Mouse (Mus musculus) midbrain, embryonic 15.5 days (tissue): ENCODE data around the gene Zmym6. TPM values are rescaled to one million over a fixed set of nuclear protein-coding genes. Genes with fewer than 3 reads are reported as not detected.
A peak's percentile ranks its signal among the peaks of the same experiment; 100 is the strongest.

ENCODE experiments used
- ATAC-seq: fragments of 200-750 bp; cut with Nextera tagmentation; replicated peaks from 2 replicates; pipeline ENCODE4 v1.8.0; 2017; ENCODE audit warnings: moderate TSS enrichment
- H3K27ac ChIP-seq: fragments of 300-500 bp; sonication (generic); 2 replicates; pipeline ENCODE4 v1.5.1; 2015; ENCODE audit warnings: mild to moderate bottlenecking, inconsistent platforms
- H3K27me3 ChIP-seq: fragments of 300-500 bp; sonication (generic); replicated peaks from 2 replicates; pipeline ENCODE4 v1.6.1; 2015; ENCODE audit warnings: inconsistent platforms
- H3K36me3 ChIP-seq: fragments of 300-500 bp; sonication (generic); replicated peaks from 2 replicates; pipeline ENCODE4 v1.6.1; 2015; ENCODE audit warnings: inconsistent platforms
- H3K4me1 ChIP-seq: fragments of 300-500 bp; sonication (generic); 2 replicates; pipeline ENCODE4 v1.6.1; 2015; ENCODE audit warnings: inconsistent platforms
- H3K4me2 ChIP-seq: fragments of 300-500 bp; sonication (generic); 2 replicates; pipeline ENCODE4 v1.6.1; 2015; ENCODE audit warnings: inconsistent platforms, mild to moderate bottlenecking, moderate library complexity
- H3K4me3 ChIP-seq: fragments of 300-500 bp; sonication (generic); 2 replicates; pipeline ENCODE4 v1.5.1; 2015; ENCODE audit warnings: mild to moderate bottlenecking, inconsistent platforms
- H3K9ac ChIP-seq: fragments of 300-500 bp; sonication (generic); 2 replicates; pipeline ENCODE4 v1.6.1; 2015; ENCODE audit warnings: mild to moderate bottlenecking, inconsistent platforms
- H3K9me3 ChIP-seq: fragments of 300-500 bp; sonication (generic); 2 replicates; pipeline ENCODE4 v1.6.1; 2016; ENCODE audit warnings: inconsistent platforms
- WGBS: fragments of 180-500 bp; shearing (Covaris S2); methylation state at CpG from one replicate; pipeline ENCODE4 v1.1.7; 2015; ENCODE audit warnings: mixed read lengths; 5-methylcytosine and 5-hydroxymethylcytosine counted together
- polyA plus RNA-seq: library from polyadenylated mRNA; unstranded; fragments of >200 nt; fragmentation: Nextera tagmentation; extraction: Ambion mirVana; gene quantifications from 2 replicates; pipeline ENCODE4 v1.2.1, GENCODE M21; 2015

Zmym6 gene
- polyA plus RNA-seq, 1 experiment from 2014 or later, result 40.2 TPM

- Histone ChIP-seq H3K4me2 (peak overlapping the region; percentile 80), H3K9ac (no peak overlapping the region), H3K4me3 (no peak overlapping the region), H3K9me3 (no peaks in the 10 kb centered on the region), H3K4me1 (peaks cover 51% of the 10 kb centered on the region), H3K27ac (no peak overlapping the region), H3K27me3 (no peaks in the 10 kb centered on the region), H3K36me3 (no peaks in the 10 kb centered on the region)
- 28% methylated on average over 5 of the region's 5 CpGs for WGBS
- ATAC-seq, result no peak
Measured at GRCm38 (mm10) chr4:127170866-127171265, 93.7 kb downstream of the Zmym6 start.

GRCm38 (mm10) chr4:127171341-127171905 is 94.2 kb downstream of the Zmym6 start:
- ATAC-seq, result no peak
- peak overlapping the region; percentile 18; the same call in 1 of the 2 replicates for H3K4me2 ChIP-seq
- 42% methylated on average over 4 of the region's 4 CpGs for WGBS
- no peak overlapping the region for H3K27ac ChIP-seq
- H3K9ac ChIP-seq, result no peak overlapping the region
- no peaks in the 10 kb centered on the region for H3K36me3 ChIP-seq
- no peak overlapping the region for H3K4me3 ChIP-seq
- no peaks in the 10 kb centered on the region for H3K27me3 ChIP-seq
- peaks cover 51% of the 10 kb centered on the region for H3K4me1 ChIP-seq
- no peaks in the 10 kb centered on the region for H3K9me3 ChIP-seq

- no peaks in the 10 kb centered on the region for H3K27me3 ChIP-seq
- no peaks in the 10 kb centered on the region for H3K9me3 ChIP-seq
- 0 out of 2 replicates have a peak overlapping the region, but pooled peaks have one; percentile 29 for H3K4me2 ChIP-seq
- no peak overlapping the region for H3K4me3 ChIP-seq
- no peak overlapping the region for H3K9ac ChIP-seq
- no peaks in the 10 kb centered on the region for H3K36me3 ChIP-seq
- no peak for ATAC-seq
- 15% methylated on average over 7 of the region's 7 CpGs for WGBS
- H3K4me1 ChIP-seq, result peaks cover 51% of the 10 kb centered on the region
- H3K27ac ChIP-seq, result no peak overlapping the region
Measured at GRCm38 (mm10) chr4:127172119-127172518, 94.9 kb downstream of the Zmym6 start.

GRCm38 (mm10) chr4:127172614-127173013 is 95.4 kb downstream of the Zmym6 start:
- no peaks in the 10 kb centered on the region for H3K9me3 ChIP-seq
- H3K9ac ChIP-seq, result peak overlapping the region; percentile 14; the same call in 1 of the 2 replicates
- peak overlapping the region; percentile 29 for H3K4me2 ChIP-seq
- H3K4me1 ChIP-seq, result peaks cover 49% of the 10 kb centered on the region
- no peaks in the 10 kb centered on the region for H3K27me3 ChIP-seq
- ATAC-seq, result no peak
- no peaks in the 10 kb centered on the region for H3K36me3 ChIP-seq
- 53% methylated on average over 4 of the region's 4 CpGs for WGBS
- H3K27ac ChIP-seq, result no peak overlapping the region
- no peak overlapping the region for H3K4me3 ChIP-seq

GRCm38 (mm10) chr4:127173461-127173860 is 96.3 kb downstream of the Zmym6 start:
- ATAC-seq, result no peak
- 4% methylated on average over 8 of the region's 8 CpGs for WGBS
- H3K9ac ChIP-seq, result peak overlapping the region; percentile 14; the same call in 1 of the 2 replicates

More at GRCm38 (mm10) chr4:127173461-127173860, 96.3 kb downstream of the Zmym6 start:
- Histone ChIP-seq H3K9me3 (no peaks in the 10 kb centered on the region), H3K36me3 (no peaks in the 10 kb centered on the region), H3K27me3 (no peaks in the 10 kb centered on the region), H3K4me3 (no peak overlapping the region), H3K4me1 (peaks cover 41% of the 10 kb centered on the region), H3K4me2 (peak overlapping the region; percentile 29), H3K27ac (no peak overlapping the region)

Other genes with a start within 250 kb of the Zmym6 start
- 28.8 and 31.5 TPM in 2 replicates for gene Zmym4, start 109.2 kb upstream of the Zmym6 start, polyA plus RNA-seq
- gene Sfpq, start 56.1 kb upstream of the Zmym6 start, polyA plus RNA-seq, result 70.6 and 77.3 TPM in 2 replicates
- 25.3 and 28.3 TPM in 2 replicates for gene Zmym1, start 16.2 kb upstream of the Zmym6 start, polyA plus RNA-seq
- gene Tmem35b, start 46.3 kb downstream of the Zmym6 start, polyA plus RNA-seq, result 17.2 and 18.3 TPM in 2 replicates
- 23.0 and 24.7 TPM in 2 replicates for gene Dlgap3, start 91.8 kb downstream of the Zmym6 start, polyA plus RNA-seq
- 43.5 and 49.1 TPM in 2 replicates for gene Smim12, start 166.4 kb downstream of the Zmym6 start, polyA plus RNA-seq
- 21.0 and 23.1 TPM in 2 replicates for gene Gja4, start 236.7 kb downstream of the Zmym6 start, polyA plus RNA-seq